ENCODE assay signal across 13 mouse cellular contexts in the genomic region with DNA sequence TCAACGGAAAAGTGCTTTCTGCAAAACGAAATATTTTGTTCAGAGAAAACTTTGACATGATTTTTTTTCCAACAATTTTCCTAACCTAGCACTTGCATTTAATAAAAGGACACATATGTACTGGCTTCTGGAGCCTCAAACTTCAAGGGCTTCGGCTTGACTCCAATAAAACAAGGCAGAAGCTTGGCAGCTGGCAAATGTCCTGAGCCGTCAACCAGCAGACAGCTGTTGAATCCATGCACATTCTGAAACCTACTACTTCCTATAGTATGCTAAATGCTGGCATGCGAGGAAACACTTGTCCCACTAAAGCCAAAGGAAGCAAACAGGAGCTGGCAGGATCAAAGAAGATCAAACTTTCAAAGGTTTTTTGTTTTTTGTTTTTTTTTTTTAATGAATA. TPM values are rescaled to one million over a fixed set of nuclear protein-coding genes. Genes with fewer than 3 reads are reported as not detected.
A peak's percentile ranks its signal among the peaks of the same experiment; 100 is the strongest.
DNase-seq lines count a peak whose midpoint lies in the region; ATAC-seq and TF ChIP-seq lines count a peak whose summit lies in the region.
"Had no signal": no experiment of that assay in that cellular context is flagged by ENCODE, and none has a peak within 500 bp of the region (broad histone marks: within the 10 kb centered on the region; RNA-seq: fewer than 3 reads in every experiment).

No protein-coding gene starts in this region.

- H3K9me3 ChIP-seq in heart, embryonic 12.5 days (replicated peaks) = no peaks in the 10 kb centered on the region
- H3K9me3 ChIP-seq: forebrain, embryonic 10.5 days; midbrain, embryonic 12.5 days had no signal

- WGBS in heart, embryonic 12.5 days = 46% methylated on average over 5 of the region's 5 CpGs
- WGBS in lung, adult 2 months = 48% methylated on average over 5 of the region's 5 CpGs

- no peak overlapping the region for H3K9ac ChIP-seq in heart, embryonic 12.5 days
- H3K9ac ChIP-seq: midbrain, embryonic 12.5 days had no signal

- no peak overlapping the region for H3K27ac ChIP-seq in heart, embryonic 12.5 days (ENCODE audit: poor library complexity, severe bottlenecking)
- H3K27ac ChIP-seq: forebrain, embryonic 10.5 days; midbrain, embryonic 12.5 days had no signal

- peak; percentile 41 for DNase-seq in heart, adult 8-10 months (ENCODE audit: low spot score)
- DNase-seq in lung, postnatal 10 days = peak; percentile 42
- DNase-seq in lung, adult 2 months = no peak
- DNase-seq in gastrocnemius, postnatal 14 days = peak; percentile 25
- DNase-seq in mesoderm, embryonic 11.5 days (ENCODE audit: low read depth, low spot score) = peak; percentile 51
- DNase-seq in retina, postnatal 1 day = no peak
- DNase-seq: kidney, adult 2 months; right cerebral cortex, postnatal 14 days had no signal

- no peak for TF ChIP-seq POLR2A in lung, adult 2 months (IDR thresholded peaks at IDR 0.05; ENCODE audit: borderline replicate concordance, extremely low read depth, low read depth, low read length)

- H3K36me3 ChIP-seq in heart, embryonic 12.5 days = peaks cover 10% of the 10 kb centered on the region
- H3K36me3 ChIP-seq: midbrain, embryonic 12.5 days had no signal

- peaks cover 31% of the 10 kb centered on the region for H3K4me1 ChIP-seq in heart, embryonic 12.5 days (replicated peaks)
- H3K4me1 ChIP-seq in lung, adult 2 months (ENCODE audit: control insufficient read depth, insufficient read depth, low read length) = peaks cover 14% of the 10 kb centered on the region

- H3K4me2 ChIP-seq in heart, embryonic 12.5 days = no peak overlapping the region
- H3K4me2 ChIP-seq: liver, embryonic 11.5 days; midbrain, embryonic 12.5 days had no signal

- intact Hi-C loops in gastrocnemius, postnatal 14 days (cut with DNase I; ENCODE audit: low total_unique reads) = no loop called here

- no peak for ATAC-seq in heart, embryonic 12.5 days (ENCODE audit: insufficient number of reproducible peaks, low FRiP score)

- H3K27me3 ChIP-seq in heart, embryonic 12.5 days (replicated peaks) = no peaks in the 10 kb centered on the region
- H3K27me3 ChIP-seq: midbrain, embryonic 12.5 days had no signal

- no peak overlapping the region for H3K4me3 ChIP-seq in heart, embryonic 12.5 days
- no peak overlapping the region for H3K4me3 ChIP-seq in lung, adult 2 months (replicated peaks; ENCODE audit: extremely low read depth, low read depth, low read length)
- H3K4me3 ChIP-seq: forebrain, embryonic 10.5 days; midbrain, embryonic 12.5 days had no signal

- TF ChIP-seq CTCF in lung, adult 2 months (IDR thresholded peaks at IDR 0.05; ENCODE audit: insufficient read depth, low read length) = no peak

RNA-seq across cellular contexts. Expression of gene Gm9747, which starts 24.5 kb away (rescaled TPM):
- not detected for total RNA-seq in heart, adult 8-10 months (2022)
- polyA plus RNA-seq in heart, embryonic 12.5 days (2016; fragmentation: Nextera tagmentation; extraction: Ambion mirVana) = 40.0 and 42.3 TPM in 2 replicates
- 0.04 TPM in 1 of 2 replicates, not detected in the other for polyA plus RNA-seq in lung, adult 2 months (2012; rRNA removed)
- total RNA-seq in gastrocnemius, postnatal 14 days (2021) = not detected
- total RNA-seq: layer of hippocampus, postnatal 10 days had no signal
- polyA plus RNA-seq: kidney, adult 2 months had no signal

RNA-seq across cellular contexts. Expression of gene Irs1, which starts 33.8 kb away (rescaled TPM):
- total RNA-seq in heart, adult 8-10 months (2022) = 10 to 100 TPM; 14.8 to 34.3 (median 24.0) TPM
- 17.5 and 18.7 TPM in 2 replicates for polyA plus RNA-seq in heart, embryonic 12.5 days (2016; fragmentation: Nextera tagmentation; extraction: Ambion mirVana)
- 9.6 and 11.1 TPM in 2 replicates for polyA plus RNA-seq in lung, adult 2 months (2012; rRNA removed)
- total RNA-seq in gastrocnemius, postnatal 14 days (2021) = 10 to 100 TPM; 43.0 to 60.6 TPM

RNA-seq across cellular contexts. Expression of gene Rhbdd1, which starts 58.8 kb away (rescaled TPM):
- total RNA-seq in heart, adult 8-10 months (2022) = 10 to 100 TPM in 3 of 4 experiments, 1 to 10 TPM in 1; 10.0 to 11.3 (median 10.6) TPM
- 11.5 and 11.9 TPM in 2 replicates for polyA plus RNA-seq in heart, embryonic 12.5 days (2016; fragmentation: Nextera tagmentation; extraction: Ambion mirVana)
- 13.5 and 16.3 TPM in 2 replicates for polyA plus RNA-seq in lung, adult 2 months (2012; rRNA removed)
- 1 to 10 TPM; 8.7 to 9.9 TPM for total RNA-seq in gastrocnemius, postnatal 14 days (2021)

Comparison
In these comparisons a context has a peak if more than half of its experiments do, and no peak if none do; other contexts are left out.
1. DNase-seq: peak in heart, adult 8-10 months (single experiment), lung, postnatal 10 days (single experiment), gastrocnemius, postnatal 14 days (single experiment) and mesoderm, embryonic 11.5 days (single experiment); none in lung, adult 2 months (single experiment) and retina, postnatal 1 day (single experiment).